Mouse (Mus musculus): ENCODE measurements at regions not wholly inside any gene's neighbourhood (a gene's known extent, or its start where the extent isn't known, plus 50 kb on each side); places are given as distances from the start of the nearest gene placed in this dataset.

- 46% methylated on average over 7 of the region's 7 CpGs for WGBS
- ATAC-seq, result peak; percentile 42
- Histone ChIP-seq H3K9ac (no peak overlapping the region), H3K4me3 (ENCODE audit: low read depth, low read length) (no peak overlapping the region), H3K9me3 (ENCODE audit: low read length) (no peaks in the 10 kb centered on the region), H3K4me2 (ENCODE audit: low read depth) (no peak overlapping the region), H3K27me3 (ENCODE audit: insufficient read depth, low read length) (no peaks in the 10 kb centered on the region), H3K36me3 (ENCODE audit: insufficient read depth) (no peaks in the 10 kb centered on the region), H3K4me1 (ENCODE audit: insufficient read depth) (peaks cover 9% of the 10 kb centered on the region; the same call in 1 of the 2 replicates), H3K27ac (ENCODE audit: low read depth, low read length) (no peak overlapping the region)
- no peak for TF ChIP-seq CTCF (IDR thresholded peaks at IDR 0.05; ENCODE audit: low read depth)
- DNase-seq, result no peak
These were observed 53.5 kb upstream of the Lhcgr start for GRCm38 (mm10) chr17:88845278-88845677.

Data from forebrain, postnatal 0 days (tissue).